Mouse (Mus musculus) layer of hippocampus, adult 8-10 months (tissue): ENCODE results near the gene Lamc3. TPM values are rescaled to one million over a fixed set of nuclear protein-coding genes. Genes with fewer than 3 reads are reported as not detected.

Experiments used
- DNase-seq, 2 experiments: peaks; one replicate each; pipeline ENCODE4 v3.0.0; 2022; ENCODE audit warnings: low spot score in 2 of 2
- total RNA-seq, 4 experiments: library from RNA; stranded (reverse); gene quantifications; 2 replicates each; pipeline ENCODE4 v1.2.4; 2022

Gene Lamc3
- 1 to 10 TPM; 6.2 to 7.0 (median 6.5) TPM for total RNA-seq

DNA sequence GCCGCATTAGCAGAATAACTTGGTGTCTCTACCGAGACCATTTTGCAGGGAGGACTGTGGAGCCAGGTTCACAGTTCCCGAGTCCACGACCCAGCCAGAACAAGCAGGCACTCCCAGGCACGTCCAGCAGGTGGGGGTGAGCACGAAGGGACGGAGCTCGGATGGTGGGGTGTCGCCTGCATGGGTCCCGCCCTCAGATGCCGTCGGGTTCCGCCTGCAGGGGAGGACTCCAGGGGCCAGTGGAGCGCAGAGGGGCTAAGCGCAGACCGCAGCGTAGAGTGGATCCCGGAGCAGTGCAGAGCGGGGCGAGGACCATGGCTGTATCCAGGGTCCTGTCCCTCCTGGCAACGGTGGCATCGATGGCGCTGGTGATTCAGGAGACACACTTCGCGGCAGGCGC is at the start of gene Lamc3:
Gene Lamc3 (plus strand): TSS at position 262 of the 400 bp plus-strand sequence.
- no peak for DNase-seq

- no peak for DNase-seq
Observed at GRCm38 (mm10) chr2:31838868-31839267, 48.2 kb upstream of the Lamc3 start.

DNA sequence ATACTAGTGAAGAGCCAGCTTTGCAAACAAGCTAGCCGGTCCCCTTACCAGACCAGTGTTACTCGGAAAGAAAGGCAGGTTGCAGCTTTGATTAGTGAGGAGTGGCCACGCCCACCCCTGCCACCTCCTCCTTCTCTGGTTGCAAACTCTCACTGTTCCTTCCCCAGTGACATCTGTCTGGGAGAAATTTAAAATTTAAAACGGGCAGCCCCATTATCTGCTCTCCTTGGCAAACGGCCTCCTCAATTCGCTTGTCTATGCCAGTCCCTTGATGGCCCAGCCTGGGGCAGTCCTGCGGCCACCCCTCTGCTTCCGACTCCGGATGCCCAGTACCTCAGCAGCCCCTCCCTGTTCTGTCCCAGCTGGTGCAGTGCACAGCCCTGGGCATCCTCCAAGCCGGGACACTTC is 42.4 kb upstream of the Lamc3 start:
- no peak for DNase-seq

DNA sequence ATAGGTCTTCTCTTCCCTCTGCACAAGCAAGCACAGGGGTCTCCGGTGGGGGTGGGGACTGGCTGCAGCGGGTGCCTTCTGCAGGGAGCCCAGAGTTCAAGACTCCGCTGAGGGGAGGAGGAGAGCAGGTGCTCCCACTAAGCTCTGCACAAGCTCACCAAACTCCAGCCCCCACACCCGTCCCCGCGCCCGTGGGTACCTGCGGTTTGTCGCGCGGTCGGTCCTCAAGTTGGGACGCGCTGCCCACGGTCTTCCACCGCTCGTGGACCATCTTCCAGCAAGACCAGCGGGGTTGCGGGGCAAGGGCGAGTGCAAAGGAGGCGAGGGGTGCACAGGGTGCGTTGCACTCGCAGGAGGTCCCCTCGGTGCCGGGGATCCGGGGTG is 41.6 kb upstream of the Lamc3 start:
- no peak for DNase-seq

- no peak for DNase-seq
Observed at GRCm38 (mm10) chr2:31845896-31846691, 41.0 kb upstream of the Lamc3 start, which contains the start of gene Fibcd1. TSS of gene Fibcd1 (minus strand) at chr2:31846005.

- no peak for DNase-seq
Observed at GRCm38 (mm10) chr2:31846692-31847660, 40.1 kb upstream of the Lamc3 start.

DNA sequence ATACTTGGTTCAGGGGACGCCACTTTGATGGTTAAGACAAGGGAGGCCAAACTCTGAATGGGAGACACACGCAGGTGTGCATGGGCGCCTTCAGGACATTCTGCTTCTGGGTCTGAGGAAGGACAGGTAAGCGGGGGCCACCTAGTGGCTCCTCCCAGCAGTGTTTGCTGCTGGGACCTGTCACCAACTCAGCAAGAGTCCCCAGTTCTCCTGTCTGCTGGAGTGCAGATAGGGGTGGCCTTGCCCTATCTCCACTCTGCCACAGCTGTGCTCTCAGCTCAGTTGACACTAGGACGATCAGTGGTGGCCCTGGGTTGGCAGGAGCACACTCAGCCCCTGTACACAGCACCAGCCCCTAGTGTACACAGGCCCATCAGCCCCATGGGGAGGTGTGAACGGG is 39.2 kb upstream of the Lamc3 start:
- no peak for DNase-seq

DNA sequence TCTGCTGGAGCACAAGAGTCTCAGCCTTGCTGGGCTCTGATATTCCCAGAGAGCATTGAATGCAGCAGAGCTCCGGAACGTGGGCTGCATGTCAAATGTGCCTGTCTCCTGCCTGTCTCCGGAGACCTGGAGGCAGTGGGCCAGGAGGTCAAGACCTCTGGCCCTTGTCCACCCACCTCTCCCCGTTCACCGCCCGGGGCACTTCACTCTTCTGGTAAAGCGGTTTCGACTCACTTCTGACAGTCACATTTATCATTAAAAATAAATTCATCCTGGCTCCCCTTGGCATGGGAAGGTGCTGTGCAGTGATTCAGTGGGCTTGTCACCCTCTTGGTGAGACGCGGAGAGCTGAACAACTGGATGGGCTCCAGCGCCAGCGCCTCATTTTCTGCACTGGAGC is 37.0 kb upstream of the Lamc3 start:
- no peak for DNase-seq

DNA sequence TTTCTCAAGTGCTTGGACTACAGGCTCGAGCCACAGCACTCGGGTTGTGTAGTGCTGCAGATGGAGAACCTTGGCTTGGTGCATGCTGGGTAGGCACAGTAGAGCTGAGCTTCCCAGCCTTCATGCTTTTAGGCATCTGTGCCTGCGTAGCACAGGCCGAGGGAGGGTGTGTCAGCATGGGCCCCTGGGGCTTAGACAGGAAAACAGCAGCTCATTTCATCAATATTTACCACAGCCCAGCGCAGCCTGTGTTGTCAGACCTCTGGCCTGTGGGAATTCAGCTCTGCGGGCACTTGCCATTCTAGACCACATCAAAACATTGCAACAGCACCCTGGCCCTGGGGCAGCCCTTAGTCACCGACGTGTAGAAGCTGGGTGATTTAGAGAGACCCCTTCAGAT is 31.1 kb upstream of the Lamc3 start:
- no peak for DNase-seq

DNA sequence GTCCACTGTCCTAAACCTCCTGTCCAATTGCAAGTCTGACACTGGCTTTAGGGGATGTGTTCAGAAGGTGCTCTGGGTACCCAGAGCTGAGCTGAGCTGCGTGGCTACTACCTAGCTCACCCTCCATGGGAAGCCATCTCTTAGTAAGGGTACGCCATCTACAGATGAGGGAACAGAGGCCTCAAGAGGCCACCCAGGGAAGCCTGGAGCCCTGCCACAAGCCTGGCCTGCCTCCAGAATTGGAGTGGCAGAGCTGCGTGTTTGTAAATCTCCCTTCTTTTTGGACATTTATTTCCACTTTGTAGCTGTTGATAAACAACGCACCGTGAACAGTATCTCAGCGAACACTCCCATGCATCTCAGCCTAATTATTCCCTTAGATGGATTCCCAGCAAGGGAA is 29.9 kb upstream of the Lamc3 start:
- DNase-seq: no peak

DNA sequence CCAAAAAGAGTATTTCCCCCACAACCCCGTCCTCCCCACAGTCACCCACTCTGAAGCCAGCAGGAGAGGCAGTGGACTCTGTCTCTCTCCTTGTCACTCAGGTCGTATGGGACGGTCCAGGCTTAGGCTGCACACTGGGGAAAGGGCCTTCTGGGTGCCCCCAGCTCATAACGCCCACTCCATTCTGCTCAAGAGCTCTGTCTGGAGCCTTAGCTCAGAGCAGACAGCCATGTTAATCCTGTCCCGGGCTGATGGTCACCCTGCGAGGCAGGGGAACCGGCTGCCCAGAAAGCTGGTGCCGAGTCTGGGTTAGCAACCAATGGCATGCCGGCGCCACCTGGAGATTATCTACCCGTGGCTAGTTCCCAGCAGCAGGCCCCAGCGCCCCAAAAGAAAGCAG is 28.6 kb upstream of the Lamc3 start:
- no peak for DNase-seq

DNA sequence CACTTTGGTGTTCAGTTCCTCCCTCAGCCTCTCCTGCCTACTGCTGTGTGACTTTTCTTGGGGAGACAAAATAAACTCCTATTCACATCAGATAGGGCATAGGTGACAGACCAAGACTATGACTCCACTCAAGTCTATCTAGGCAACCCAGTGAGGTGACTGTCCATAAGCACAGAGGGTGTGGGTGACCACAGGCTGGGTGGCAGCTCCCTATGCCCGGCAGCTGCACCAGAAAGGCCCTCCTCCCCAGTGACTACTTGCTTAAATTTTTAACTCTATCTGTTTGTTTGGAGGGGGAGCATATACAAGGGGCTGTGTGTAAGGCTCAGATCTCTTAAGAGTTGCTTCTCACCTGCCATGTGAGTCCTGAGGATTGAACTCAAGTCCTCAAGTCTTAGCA is 24.2 kb upstream of the Lamc3 start:
- no peak for DNase-seq

DNA sequence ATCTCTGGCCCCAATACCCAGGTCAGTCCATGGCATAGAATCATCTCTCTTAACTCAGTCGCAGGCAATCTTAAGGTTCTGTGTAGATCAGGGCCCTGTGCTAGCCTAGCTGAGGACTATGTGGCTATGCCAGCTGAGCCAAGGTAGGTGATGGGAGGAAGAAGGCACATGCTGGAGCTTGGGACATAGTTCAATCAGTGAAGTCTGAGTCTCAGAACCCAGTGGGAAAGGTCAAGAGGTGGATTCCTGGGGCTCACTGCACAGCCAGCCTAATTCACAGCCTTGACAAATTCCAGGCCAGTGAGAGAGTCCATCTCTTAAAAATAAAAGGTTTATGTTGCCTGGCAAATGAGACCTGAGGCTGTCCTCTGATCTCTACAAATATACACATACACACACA is 23.3 kb upstream of the Lamc3 start:
- no peak for DNase-seq

DNA sequence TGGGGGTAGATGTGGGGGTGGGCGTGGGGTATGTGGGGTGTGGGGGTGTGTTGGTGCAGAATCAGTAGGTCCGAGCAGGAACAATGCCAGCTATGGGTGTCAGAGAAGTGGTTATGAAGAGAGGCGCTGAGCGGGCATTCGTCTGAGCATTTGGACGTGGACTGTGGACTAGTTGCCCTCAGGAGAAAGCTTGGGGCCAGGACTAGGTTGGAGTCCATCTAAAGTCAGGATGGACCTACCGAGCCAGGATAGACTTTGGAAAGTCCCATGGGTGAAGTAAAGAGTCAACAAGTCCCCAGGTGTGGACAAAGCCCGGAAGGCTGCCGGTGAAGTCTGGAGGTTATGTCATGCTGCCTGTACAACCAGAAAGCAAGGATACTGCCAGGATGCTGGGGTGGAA is 22.2 kb upstream of the Lamc3 start:
- no peak for DNase-seq

DNA sequence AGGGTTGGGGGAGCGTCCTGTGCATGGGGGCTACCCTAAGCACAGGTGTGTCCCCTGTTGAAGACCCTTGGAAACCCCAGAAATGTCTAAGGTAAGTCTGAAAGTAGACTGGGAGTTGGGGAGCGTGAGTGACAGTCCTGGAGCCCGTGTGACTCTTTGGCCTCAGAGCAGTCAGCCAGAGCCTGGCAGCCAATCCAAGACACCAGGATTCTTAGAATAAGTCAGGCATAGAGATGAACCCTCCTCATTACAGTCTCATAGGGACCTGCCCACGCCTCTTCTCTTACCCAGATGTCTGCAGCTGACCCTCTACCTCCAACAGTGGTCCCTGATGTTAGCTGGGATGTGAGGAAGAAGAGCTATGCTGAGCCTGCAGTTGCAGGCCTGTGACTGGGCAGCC is 21.8 kb upstream of the Lamc3 start:
- DNase-seq: no peak

GRCm38 (mm10) chr2:31865794-31866193 is 21.3 kb upstream of the Lamc3 start:
- DNase-seq: no peak

- DNase-seq: no peak
Observed at GRCm38 (mm10) chr2:31867773-31868537, 19.1 kb upstream of the Lamc3 start.

DNA sequence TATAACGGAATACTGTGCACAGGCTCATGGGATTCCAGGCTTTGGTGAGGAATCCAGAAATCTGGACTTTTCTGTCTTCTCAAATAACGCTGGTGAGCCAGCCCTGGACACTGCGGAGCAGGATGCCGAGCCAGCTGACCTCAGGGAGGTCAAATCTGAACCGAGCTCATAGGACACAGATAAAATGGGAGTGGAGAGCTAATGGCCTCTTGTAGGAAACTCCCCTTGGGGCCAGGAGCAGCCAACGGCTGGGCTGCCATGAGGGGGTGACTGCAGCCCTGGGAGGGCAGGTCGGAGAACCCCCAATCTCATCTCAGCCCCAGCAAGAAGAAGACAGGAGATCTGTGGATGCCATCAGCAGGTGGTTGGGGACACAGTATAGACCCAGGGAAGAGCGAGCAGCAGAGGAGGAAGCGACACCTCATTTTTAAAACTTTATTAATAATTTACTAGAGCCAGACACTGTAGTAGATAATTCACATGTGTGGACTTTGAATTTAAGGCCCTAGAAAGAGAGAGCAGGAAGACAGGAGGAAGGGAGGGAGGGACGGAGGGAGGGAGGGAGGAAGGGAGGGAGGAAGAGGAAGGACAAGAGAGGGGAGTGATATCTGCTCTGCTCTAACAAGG is 18.4 kb upstream of the Lamc3 start:
- DNase-seq: no peak

GRCm38 (mm10) chr2:31869692-31870091 is 17.4 kb upstream of the Lamc3 start:
- no peak for DNase-seq

DNA sequence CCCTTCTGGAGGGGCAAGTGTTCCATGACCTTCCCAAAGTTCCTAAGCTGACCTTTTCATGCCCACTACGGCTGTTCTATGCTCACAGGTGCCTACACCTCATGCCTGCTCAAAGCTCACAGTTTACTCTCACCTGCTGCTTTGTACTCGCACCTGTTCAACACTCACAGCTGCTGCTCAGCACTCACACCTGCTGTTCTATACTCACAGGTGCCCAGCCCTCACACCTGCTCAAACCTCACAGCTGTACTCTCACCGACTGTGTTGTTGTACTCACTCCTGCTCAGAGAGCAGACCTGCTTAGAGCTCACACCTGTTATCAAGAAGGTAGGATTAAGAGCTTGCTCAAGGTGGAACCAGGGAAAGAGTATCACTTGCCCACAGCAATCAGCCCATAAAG is 16.4 kb upstream of the Lamc3 start:
- no peak for DNase-seq

- no peak for DNase-seq
Observed at GRCm38 (mm10) chr2:31874290-31874855, 12.7 kb upstream of the Lamc3 start.
